Mouse (Mus musculus) CH12.LX (cell line): ENCODE measurements at regions not wholly inside any gene's neighbourhood (a gene's known extent, or its start where the extent isn't known, plus 50 kb on each side); places are given as distances from the start of the nearest gene placed in this dataset.

Source experiments
- CTCF ChIP-seq, 2 experiments: IDR thresholded peaks in 1 of 2; conservative IDR thresholded peaks in 1 of 2; 2 replicates each; pipeline ENCODE4 v1.5.1; 2011 to 2012; ENCODE audit warnings: low read depth in 2 of 2, low read length in 2 of 2, improper control_type of control experiment in 1 of 2, inconsistent platforms in 1 of 2, mild to moderate bottlenecking in 1 of 2, moderate library complexity in 1 of 2
- E2F4 ChIP-seq: IDR thresholded peaks from 2 replicates; pipeline ENCODE4 v1.6.1; 2011; ENCODE audit warnings: low read depth, low read length, improper control_type of control experiment; ENCODE audit not compliant: insufficient replicate concordance
- EP300 ChIP-seq: IDR thresholded peaks from 2 replicates; pipeline ENCODE4 v1.6.1; 2011; ENCODE audit warnings: low read length, improper control_type of control experiment
- GABPA ChIP-seq: IDR thresholded peaks from 2 replicates; pipeline ENCODE4 v1.6.1; 2012; ENCODE audit warnings: low read depth, low read length, improper control_type of control experiment, inconsistent platforms; ENCODE audit not compliant: insufficient replicate concordance
- POLR2A ChIP-seq: IDR thresholded peaks from 2 replicates; pipeline ENCODE4 v1.6.1; 2011; ENCODE audit warnings: low read depth, mild to moderate bottlenecking, improper control_type of control experiment, low read length

DNA sequence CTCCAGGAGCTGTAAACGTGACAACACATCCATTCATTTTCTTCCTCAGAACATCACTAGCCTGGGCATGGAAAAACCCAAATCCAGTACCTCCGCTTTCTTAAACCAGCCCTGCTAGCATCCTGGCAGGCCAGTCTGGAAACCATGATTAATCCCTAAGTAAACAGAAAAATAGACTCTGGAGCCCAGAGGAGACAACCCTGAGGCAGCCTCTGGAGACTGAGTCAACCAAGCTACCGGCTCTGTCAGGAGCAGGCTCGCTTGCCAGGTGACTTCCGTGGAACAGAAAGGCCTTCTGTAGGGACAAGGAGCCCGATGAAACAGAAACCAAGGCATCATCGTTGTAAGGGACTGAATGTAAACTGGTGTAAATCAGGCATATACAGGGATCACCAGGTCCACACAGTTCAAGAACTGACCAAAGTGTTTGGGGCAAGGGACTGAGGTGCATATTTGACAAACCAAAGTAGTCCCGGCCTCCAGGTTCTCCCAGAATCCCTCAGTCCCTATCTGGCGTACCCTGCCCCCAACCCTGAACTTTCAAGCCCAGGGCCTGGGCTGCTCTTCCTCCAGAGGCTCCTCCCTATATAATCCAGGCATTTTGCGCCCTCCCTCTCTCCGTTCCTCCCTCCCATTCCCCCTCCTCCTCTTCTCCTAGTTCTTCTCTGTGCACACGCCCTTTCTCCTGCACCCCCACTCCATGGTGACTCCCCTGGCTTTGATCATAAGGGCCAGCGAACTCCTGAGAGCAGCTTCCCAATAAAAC is 54.6 kb upstream of the Ivns1abp start:
- TF ChIP-seq E2F4, result no peak
- TF ChIP-seq CTCF (conservative IDR thresholded peaks at IDR 0.05 in 1 of 2, IDR thresholded peaks at IDR 0.05 in 1 of 2; ENCODE audit: low read depth in 2 of 2, low read length in 2 of 2), result no peak
- TF ChIP-seq POLR2A, result no peak
- no peak for TF ChIP-seq GABPA
- no peak for TF ChIP-seq EP300
